Mouse (Mus musculus): ENCODE measurements around the gene Gm44579. TPM values are rescaled to one million over a fixed set of nuclear protein-coding genes. Genes with fewer than 3 reads are reported as not detected.
A peak's percentile ranks its signal among the peaks of the same experiment; 100 is the strongest.

The Gm44579 gene
- polyA plus RNA-seq, 1 experiment from 2014 or later = not detected

GRCm38 (mm10) chr15:98172113-98172512 is 48.7 kb downstream of the Gm44579 start:
- Histone ChIP-seq H3K4me1 (replicated peaks; ENCODE audit: control insufficient read depth, insufficient read depth, low read length) (peaks cover 9% of the 10 kb centered on the region), H3K9me3 (ENCODE audit: control insufficient read depth, low read length) (no peaks in the 10 kb centered on the region), H3K36me3 (ENCODE audit: control insufficient read depth, insufficient read depth, low read length) (no peaks in the 10 kb centered on the region), H3K4me2 (ENCODE audit: low read depth, low read length) (no peak overlapping the region), H3K27ac (ENCODE audit: low read length) (no peak overlapping the region), H3K9ac (ENCODE audit: low read length) (no peak overlapping the region), H3K4me3 (ENCODE audit: low read length) (no peak overlapping the region), H3K27me3 (ENCODE audit: control insufficient read depth, insufficient read depth, low read depth, low read length) (peaks cover 62% of the 10 kb centered on the region)
- ATAC-seq (ENCODE audit: low read depth) = no peak
- 53% methylated on average over 5 of the region's 5 CpGs for WGBS

GRCm38 (mm10) chr15:98170917-98171316 is 49.9 kb downstream of the Gm44579 start:
- H3K36me3 ChIP-seq (ENCODE audit: control insufficient read depth, insufficient read depth, low read length) = no peaks in the 10 kb centered on the region
- no peak for ATAC-seq (ENCODE audit: low read depth)
- H3K27ac ChIP-seq (ENCODE audit: low read length) = no peak overlapping the region
- no peak overlapping the region for H3K4me2 ChIP-seq (ENCODE audit: low read depth, low read length)
- H3K4me3 ChIP-seq (ENCODE audit: low read length) = no peak overlapping the region
- WGBS = 59% methylated on average over 9 of the region's 9 CpGs
- no peaks in the 10 kb centered on the region for H3K9me3 ChIP-seq (ENCODE audit: control insufficient read depth, low read length)
- peaks cover 74% of the 10 kb centered on the region for H3K27me3 ChIP-seq (ENCODE audit: control insufficient read depth, insufficient read depth, low read depth, low read length)
- H3K4me1 ChIP-seq (replicated peaks; ENCODE audit: control insufficient read depth, insufficient read depth, low read length) = peaks cover 9% of the 10 kb centered on the region
- H3K9ac ChIP-seq (ENCODE audit: low read length) = no peak overlapping the region

DNA sequence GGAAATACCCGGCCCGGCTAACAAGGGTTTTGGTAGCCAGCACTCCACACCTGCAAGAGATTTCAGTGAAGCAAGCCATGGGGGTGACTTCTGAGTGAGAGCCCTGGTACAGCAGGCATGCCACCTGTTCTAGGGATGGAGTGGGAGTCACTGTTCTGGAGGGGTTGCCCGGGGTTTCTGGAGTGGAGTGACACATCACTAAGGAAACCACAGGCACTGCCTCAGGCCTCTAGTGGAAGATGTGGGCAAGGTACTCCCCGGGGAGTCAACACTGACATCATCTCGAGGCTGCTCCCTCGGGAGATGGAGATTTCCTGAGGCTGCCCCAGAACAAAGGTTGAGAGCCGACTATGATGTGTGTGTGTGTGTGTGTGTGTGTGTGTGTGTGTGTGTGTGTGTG is 50.4 kb downstream of the Gm44579 start:
- Histone ChIP-seq H3K9me3 (ENCODE audit: control insufficient read depth, low read length) (no peaks in the 10 kb centered on the region), H3K27ac (ENCODE audit: low read length) (no peak overlapping the region), H3K27me3 (ENCODE audit: control insufficient read depth, insufficient read depth, low read depth, low read length) (peaks cover 76% of the 10 kb centered on the region), H3K4me1 (replicated peaks; ENCODE audit: control insufficient read depth, insufficient read depth, low read length) (peaks cover 9% of the 10 kb centered on the region), H3K36me3 (ENCODE audit: control insufficient read depth, insufficient read depth, low read length) (no peaks in the 10 kb centered on the region), H3K4me2 (ENCODE audit: low read depth, low read length) (no peak overlapping the region), H3K4me3 (ENCODE audit: low read length) (no peak overlapping the region), H3K9ac (ENCODE audit: low read length) (no peak overlapping the region)
- 19% methylated on average over 7 of the region's 7 CpGs for WGBS
- ATAC-seq (ENCODE audit: low read depth) = no peak

DNA sequence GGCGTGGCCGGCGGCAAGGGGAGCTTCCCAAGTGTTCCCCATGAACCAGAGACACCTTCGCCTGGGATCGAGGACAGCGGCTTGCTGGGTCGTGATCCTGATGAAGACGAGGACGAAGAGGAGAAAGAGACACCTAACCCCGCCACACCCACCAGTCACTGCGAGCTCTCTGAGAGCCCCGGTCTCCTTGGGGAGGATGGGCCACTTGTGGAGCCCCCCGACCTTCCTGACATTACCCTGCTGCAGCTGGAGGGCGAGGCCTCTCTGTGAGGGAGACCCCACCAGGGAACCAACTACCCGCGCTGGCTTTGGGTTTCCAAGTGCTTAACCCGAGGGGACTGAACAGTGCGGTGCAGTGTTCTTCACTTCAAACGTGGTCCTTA is 52.2 kb downstream of the Gm44579 start:
- Histone ChIP-seq H3K9me3 (ENCODE audit: control insufficient read depth, low read length) (no peaks in the 10 kb centered on the region), H3K4me3 (ENCODE audit: low read length) (no peak overlapping the region), H3K36me3 (ENCODE audit: control insufficient read depth, insufficient read depth, low read length) (no peaks in the 10 kb centered on the region), H3K9ac (ENCODE audit: low read length) (no peak overlapping the region), H3K4me1 (replicated peaks; ENCODE audit: control insufficient read depth, insufficient read depth, low read length) (peaks cover 9% of the 10 kb centered on the region), H3K4me2 (ENCODE audit: low read depth, low read length) (no peak overlapping the region), H3K27me3 (ENCODE audit: control insufficient read depth, insufficient read depth, low read depth, low read length) (peaks cover 78% of the 10 kb centered on the region), H3K27ac (ENCODE audit: low read length) (no peak overlapping the region)
- no peak for ATAC-seq (ENCODE audit: low read depth)
- 6% methylated on average over 19 of the region's 19 CpGs for whole genome bisulfite sequencing

GRCm38 (mm10) chr15:98167645-98168621 is 52.8 kb downstream of the Gm44579 start:
- peaks cover 73% of the 10 kb centered on the region for H3K27me3 ChIP-seq (ENCODE audit: control insufficient read depth, insufficient read depth, low read depth, low read length)

DNA sequence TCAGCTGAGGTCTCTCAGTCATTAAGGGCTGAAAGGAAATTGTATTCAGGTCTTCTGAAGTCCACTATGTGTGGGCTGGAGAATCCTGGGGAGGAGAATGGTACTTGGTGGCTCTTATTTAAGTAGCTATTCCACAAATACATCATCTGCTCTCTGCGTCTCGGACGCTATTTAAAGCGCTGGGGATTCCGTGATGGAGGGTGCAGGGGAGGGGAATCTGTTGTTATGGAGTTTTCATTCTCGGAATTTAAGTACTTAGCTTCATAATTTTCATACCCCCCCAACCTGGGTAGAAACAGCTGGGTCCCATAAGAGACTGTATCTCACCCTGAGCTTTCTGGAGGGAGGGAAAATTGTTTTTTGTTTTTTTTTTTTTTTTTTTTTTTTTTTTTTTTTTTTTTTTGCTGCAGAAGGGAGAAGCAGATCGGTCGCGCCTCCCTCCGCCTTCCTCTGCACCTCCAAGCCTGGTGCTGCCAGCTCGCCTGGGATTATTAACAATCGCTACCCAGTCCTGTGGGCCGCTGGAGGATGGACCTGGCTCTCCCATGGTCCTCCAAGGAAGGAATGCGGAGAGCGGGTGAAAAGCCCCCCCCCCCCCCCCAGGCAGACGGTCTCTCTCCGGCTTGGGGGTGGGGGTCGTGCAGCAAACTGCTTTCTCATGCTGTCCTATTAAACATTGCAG is 53.7 kb downstream of the Gm44579 start, which contains the start of gene Ccdc184:
Gene Ccdc184 (plus strand): TSS at position 196 of the 682 bp plus-strand sequence.
- WGBS = 6% methylated on average over 13 of the region's 18 CpGs
- Histone ChIP-seq H3K36me3 (ENCODE audit: control insufficient read depth, insufficient read depth, low read length) (no peaks in the 10 kb centered on the region), H3K9ac (ENCODE audit: low read length) (no peak within 1 kb of the TSS), H3K9me3 (ENCODE audit: control insufficient read depth, low read length) (no peaks in the 10 kb centered on the region), H3K27ac (ENCODE audit: low read length) (no peak within 1 kb of the TSS), H3K27me3 (ENCODE audit: control insufficient read depth, insufficient read depth, low read depth, low read length) (peaks cover 67% of the 10 kb centered on the region), H3K4me2 (ENCODE audit: low read depth, low read length) (peak within 1 kb of the TSS; percentile 54), H3K4me3 (ENCODE audit: low read length) (peak within 1 kb of the TSS; percentile 39), H3K4me1 (replicated peaks; ENCODE audit: control insufficient read depth, insufficient read depth, low read length) (peaks cover 9% of the 10 kb centered on the region)
- ATAC-seq (ENCODE audit: low read depth) = no peak; the same call in 1 of the 2 replicates

More at GRCm38 (mm10) chr15:98167645-98168621, 52.8 kb downstream of the Gm44579 start:
- ATAC-seq (ENCODE audit: low read depth) = peak; percentile 79
- H3K27ac ChIP-seq (ENCODE audit: low read length) = no peak overlapping the region
- H3K4me1 ChIP-seq (replicated peaks; ENCODE audit: control insufficient read depth, insufficient read depth, low read length) = peaks cover 9% of the 10 kb centered on the region
- WGBS = 2% methylated on average over 68 of the region's 69 CpGs
- peak overlapping the region; percentile 54 for H3K4me2 ChIP-seq (ENCODE audit: low read depth, low read length)
- H3K4me3 ChIP-seq (ENCODE audit: low read length) = peak overlapping the region; percentile 39
- no peaks in the 10 kb centered on the region for H3K36me3 ChIP-seq (ENCODE audit: control insufficient read depth, insufficient read depth, low read length)
- no peak overlapping the region for H3K9ac ChIP-seq (ENCODE audit: low read length)
- no peaks in the 10 kb centered on the region for H3K9me3 ChIP-seq (ENCODE audit: control insufficient read depth, low read length)

DNA sequence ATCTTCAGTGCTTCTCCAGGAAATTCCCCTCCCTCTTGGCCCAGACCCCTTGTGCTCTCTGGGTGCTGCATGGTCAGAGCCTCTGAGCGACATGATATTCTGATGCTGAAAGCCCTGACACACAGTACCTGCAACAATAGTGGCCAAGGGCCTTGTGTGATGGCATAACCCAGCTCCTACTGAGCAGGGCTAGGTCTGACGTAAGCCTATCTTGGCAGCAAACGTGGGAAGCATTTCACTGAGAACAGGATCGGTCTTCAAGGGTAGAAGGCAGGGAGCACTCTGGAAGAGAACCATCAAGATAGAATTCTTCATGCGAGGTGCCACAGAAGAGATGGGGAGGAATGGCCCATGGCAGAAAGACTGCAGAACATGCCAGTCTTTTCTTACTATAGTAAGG is 55.3 kb downstream of the Gm44579 start, which contains the start of gene Asb8:
Gene Asb8 (minus strand): TSS at position 101 of the 400 bp plus-strand sequence.
- 77% methylated on average over 5 of the region's 5 CpGs for WGBS
- no peak within 1 kb of the TSS for H3K9ac ChIP-seq (ENCODE audit: low read length)
- H3K27me3 ChIP-seq (ENCODE audit: control insufficient read depth, insufficient read depth, low read depth, low read length) = peaks cover 52% of the 10 kb centered on the region
- no peak within 1 kb of the TSS for H3K4me3 ChIP-seq (ENCODE audit: low read length)
- no peak within 1 kb of the TSS for H3K4me2 ChIP-seq (ENCODE audit: low read depth, low read length)
- H3K4me1 ChIP-seq (replicated peaks; ENCODE audit: control insufficient read depth, insufficient read depth, low read length) = peaks cover 9% of the 10 kb centered on the region
- no peak within 1 kb of the TSS for H3K27ac ChIP-seq (ENCODE audit: low read length)
- H3K36me3 ChIP-seq (ENCODE audit: control insufficient read depth, insufficient read depth, low read length) = no peaks in the 10 kb centered on the region
- ATAC-seq (ENCODE audit: low read depth) = no peak
- H3K9me3 ChIP-seq (ENCODE audit: control insufficient read depth, low read length) = no peaks in the 10 kb centered on the region

GRCm38 (mm10) chr15:98162561-98162960 is 58.2 kb downstream of the Gm44579 start:
- Histone ChIP-seq H3K27ac (ENCODE audit: low read length) (no peak overlapping the region), H3K9ac (ENCODE audit: low read length) (no peak overlapping the region), H3K4me3 (ENCODE audit: low read length) (no peak overlapping the region), H3K27me3 (ENCODE audit: control insufficient read depth, insufficient read depth, low read depth, low read length) (peaks cover 23% of the 10 kb centered on the region), H3K36me3 (ENCODE audit: control insufficient read depth, insufficient read depth, low read length) (no peaks in the 10 kb centered on the region), H3K9me3 (ENCODE audit: control insufficient read depth, low read length) (no peaks in the 10 kb centered on the region), H3K4me2 (ENCODE audit: low read depth, low read length) (no peak overlapping the region), H3K4me1 (replicated peaks; ENCODE audit: control insufficient read depth, insufficient read depth, low read length) (0 out of 2 replicates have a peak, but pooled peaks cover 3% of the 10 kb centered on the region)
- 66% methylated on average over 4 of the region's 4 CpGs for WGBS
- no peak for ATAC-seq (ENCODE audit: low read depth)
